Mouse (Mus musculus) brain, embryonic 14.5 days (tissue): ENCODE measurements around the gene Map2.

Source experiments
- CTCF ChIP-seq: fragments of 200-500 bp; IDR thresholded peaks from 2 replicates; pipeline ENCODE4 v1.5.1; 2012; ENCODE audit warnings: inconsistent platforms, mild to moderate bottlenecking, moderate library complexity, borderline replicate concordance; ENCODE audit not compliant: insufficient read depth, insufficient read length; ENCODE audit errors: extremely low read depth
- POLR2A ChIP-seq: fragments of 200-500 bp; IDR thresholded peaks from 2 replicates; pipeline ENCODE4 v1.6.1; 2012; ENCODE audit warnings: mild to moderate bottlenecking, inconsistent platforms, borderline replicate concordance; ENCODE audit not compliant: poor library complexity, insufficient read depth, insufficient read length, severe bottlenecking; ENCODE audit errors: extremely low read depth

- TF ChIP-seq CTCF (no peak), POLR2A (no peak)
Observed at GRCm38 (mm10) chr1:66133014-66133413, 42.1 kb upstream of the Map2 start.
